Mouse (Mus musculus): ENCODE data around the gene Pax2. TPM values are rescaled to one million over a fixed set of nuclear protein-coding genes. Genes with fewer than 3 reads are reported as not detected.

Pax2 gene
- total RNA-seq (2023) = not detected

GRCm38 (mm10) chr19:44755693-44756420, at the start of gene Pax2:
Gene Pax2 (plus strand): TSS chr19:44756045.

Other genes starting within 250 kb of the Pax2 start
- gene Sec31b, start 210.2 kb upstream of the Pax2 start, total RNA-seq (2023) = under 1 TPM; 0.68 to 0.77 TPM
- gene Gm20538, start 203.2 kb upstream of the Pax2 start, total RNA-seq (2023) = not detected
- gene Ndufb8, start 200.6 kb upstream of the Pax2 start, total RNA-seq (2023) = 100 to 1,000 TPM; 160 to 188 TPM
- gene Hif1an, start 193.2 kb upstream of the Pax2 start, total RNA-seq (2023) = 10 to 100 TPM; 20.6 to 25.6 TPM
- gene Slf2, start 175.1 kb downstream of the Pax2 start, total RNA-seq (2023) = 10 to 100 TPM; 25.6 to 26.8 TPM
- under 1 TPM; 0.11 to 0.28 TPM for gene Sema4g, start 233.1 kb downstream of the Pax2 start, total RNA-seq (2023)
- 1 to 10 TPM; 5.0 to 5.9 TPM for gene Twnk, start 249.6 kb downstream of the Pax2 start, total RNA-seq (2023)